Mouse (Mus musculus) embryonic fibroblast, embryonic 13.5 days (primary cell): ENCODE measurements at regions not wholly inside any gene's neighbourhood (a gene's known extent, or its start where the extent isn't known, plus 50 kb on each side); places are given as distances from the start of the nearest gene placed in this dataset.

Source experiments
- CTCF ChIP-seq: IDR thresholded peaks from 2 replicates; pipeline ENCODE4 v1.5.1; 2011; ENCODE audit warnings: mild to moderate bottlenecking, control low read depth, low read length, moderate library complexity, borderline replicate concordance; ENCODE audit not compliant: insufficient read depth
- POLR2A ChIP-seq: IDR thresholded peaks from 2 replicates; pipeline ENCODE4 v1.6.1; 2011; ENCODE audit warnings: low read depth, mild to moderate bottlenecking, control low read depth, low read length, moderate library complexity

GRCm38 (mm10) chr2:110486201-110486600 is 110.9 kb upstream of the Slc5a12 start:
- no peak for TF ChIP-seq CTCF
- TF ChIP-seq POLR2A: no peak
